Mouse (Mus musculus): ENCODE data around the gene A3galt2.

DNA sequence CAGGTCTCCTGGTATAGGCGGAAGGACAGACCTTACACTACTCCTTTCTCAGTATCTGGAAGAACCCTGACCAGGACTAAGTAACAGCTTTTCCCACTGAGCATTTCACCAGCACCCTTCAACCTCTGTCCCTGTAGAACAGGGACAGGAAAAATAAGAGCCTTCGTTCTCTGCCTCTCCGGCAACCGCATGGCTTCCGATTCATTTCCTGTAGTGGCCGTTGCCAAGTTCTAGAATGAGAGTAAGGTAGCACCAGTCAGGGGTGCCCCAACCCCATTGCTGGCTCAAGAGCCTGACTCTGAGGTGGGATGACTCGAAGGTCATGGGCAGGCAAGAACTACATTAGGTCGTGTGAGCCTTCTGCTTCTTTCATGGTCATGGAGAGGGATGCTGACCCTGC is 10.0 kb upstream of the A3galt2 start:
- TF ChIP-seq POLR2A (IDR thresholded peaks at IDR 0.05; ENCODE audit: low read depth, low read length) = no peak
- no peak for TF ChIP-seq CTCF (IDR thresholded peaks at IDR 0.05; ENCODE audit: borderline replicate concordance, insufficient read depth, low read length)
